Mouse (Mus musculus) bone marrow, adult 2 months (tissue): ENCODE results near the gene Lgals2.

Source experiments
- CTCF ChIP-seq: fragments of 200-500 bp; IDR thresholded peaks from 2 replicates; pipeline ENCODE4 v1.5.1; 2011; ENCODE audit warnings: low read length, control low read depth; ENCODE audit not compliant: control insufficient read depth, insufficient read depth
- POLR2A ChIP-seq: fragments of 200-500 bp; IDR thresholded peaks from 2 replicates; pipeline ENCODE4 v1.6.1; 2011; ENCODE audit warnings: low read depth, mild to moderate bottlenecking, control low read depth, low read length, borderline replicate concordance; ENCODE audit not compliant: control insufficient read depth

GRCm38 (mm10) chr15:78874989-78875388, 19.7 kb upstream of the Lgals2 start:
- TF ChIP-seq CTCF, result no peak
- no peak for TF ChIP-seq POLR2A
